Mouse (Mus musculus) lung, embryonic 15.5 days (tissue): Measurements from ENCODE around the gene Mdga1. TPM values are rescaled to one million over a fixed set of nuclear protein-coding genes. Genes with fewer than 3 reads are reported as not detected.

Source experiments
- ATAC-seq: fragments of 200-750 bp; cut with Nextera tagmentation; 2 replicates; pipeline ENCODE4 v1.8.0; 2017; ENCODE audit warnings: moderate number of reproducible peaks, borderline replicate concordance; ENCODE audit not compliant: low FRiP score, low TSS enrichment; ENCODE audit errors: extremely low read depth
- H3K27ac ChIP-seq: fragments of 300-500 bp; sonication (generic); 2 replicates; pipeline ENCODE4 v1.5.1; 2015; ENCODE audit warnings: moderate library complexity, mild to moderate bottlenecking, inconsistent platforms
- H3K27me3 ChIP-seq: fragments of 300-500 bp; sonication (generic); 2 replicates; pipeline ENCODE4 v1.6.1; 2015; ENCODE audit warnings: inconsistent platforms
- H3K36me3 ChIP-seq: fragments of 300-500 bp; sonication (generic); 2 replicates; pipeline ENCODE4 v1.6.1; 2015; ENCODE audit warnings: inconsistent platforms
- H3K4me1 ChIP-seq: fragments of 300-500 bp; sonication (generic); 2 replicates; pipeline ENCODE4 v1.6.1; 2015; ENCODE audit warnings: inconsistent platforms
- H3K4me2 ChIP-seq: fragments of 300-500 bp; sonication (generic); 2 replicates; pipeline ENCODE4 v1.6.1; 2015; ENCODE audit warnings: inconsistent platforms, mild to moderate bottlenecking, moderate library complexity
- H3K4me3 ChIP-seq: fragments of 300-500 bp; sonication (generic); 2 replicates; pipeline ENCODE4 v1.5.1; 2015; ENCODE audit warnings: mild to moderate bottlenecking, inconsistent platforms
- H3K9ac ChIP-seq: fragments of 300-500 bp; sonication (generic); 2 replicates; pipeline ENCODE4 v1.6.1; 2015; ENCODE audit warnings: inconsistent platforms
- H3K9me3 ChIP-seq: fragments of 300-500 bp; sonication (generic); 2 replicates; pipeline ENCODE4 v1.6.1; 2016; ENCODE audit warnings: inconsistent platforms
- WGBS: fragments of 180-500 bp; shearing (Covaris S2); methylation state at CpG from one replicate; pipeline ENCODE4 v1.1.7; 2015; 5-methylcytosine and 5-hydroxymethylcytosine counted together
- polyA plus RNA-seq: library from polyadenylated mRNA; unstranded; fragments of >200 nt; fragmentation: Nextera tagmentation; extraction: Ambion mirVana; gene quantifications from 2 replicates; pipeline ENCODE4 v1.2.1, GENCODE M21; 2015

Gene Mdga1
- polyA plus RNA-seq, 1 experiment from 2014 or later = 4.2 TPM

DNA sequence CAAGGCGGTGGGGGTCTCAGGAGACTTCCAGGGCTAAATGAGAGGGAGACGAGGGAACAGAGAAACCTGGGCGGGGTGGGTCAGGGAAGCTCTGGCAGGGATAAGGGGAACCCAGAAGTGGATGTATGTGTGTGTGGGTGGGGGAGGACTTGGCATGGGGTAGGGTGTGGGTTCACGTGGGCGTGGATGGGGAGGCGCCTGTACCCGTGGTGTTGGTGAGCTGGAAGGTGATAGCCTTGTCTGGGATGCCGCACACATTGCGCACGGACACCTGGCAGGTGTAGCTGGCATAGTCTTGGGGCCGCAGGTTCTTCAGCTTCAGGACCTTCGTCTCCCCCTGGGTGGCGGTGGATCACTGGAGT, 120.5 kb downstream of the Mdga1 start:
- peaks cover 8% of the 10 kb centered on the region; the same call in 1 of the 2 replicates for H3K27me3 ChIP-seq
- H3K36me3 ChIP-seq = no peaks in the 10 kb centered on the region
- H3K27ac ChIP-seq = no peak overlapping the region
- no peak overlapping the region for H3K9ac ChIP-seq
- H3K9me3 ChIP-seq = no peaks in the 10 kb centered on the region
- 82% methylated on average over 13 of the region's 13 CpGs for WGBS
- no peak overlapping the region for H3K4me2 ChIP-seq
- no peak for ATAC-seq
- no peak overlapping the region for H3K4me3 ChIP-seq
- H3K4me1 ChIP-seq = peaks cover 17% of the 10 kb centered on the region; the same call in 1 of the 2 replicates

GRCm38 (mm10) chr17:29848793-29849435, 121.0 kb downstream of the Mdga1 start:
- no peaks in the 10 kb centered on the region for H3K36me3 ChIP-seq
- no peak overlapping the region for H3K4me3 ChIP-seq
- H3K9me3 ChIP-seq = no peaks in the 10 kb centered on the region
- H3K9ac ChIP-seq = no peak overlapping the region
- peaks cover 8% of the 10 kb centered on the region; the same call in 1 of the 2 replicates for H3K27me3 ChIP-seq
- H3K4me1 ChIP-seq = peaks cover 17% of the 10 kb centered on the region; the same call in 1 of the 2 replicates
- H3K27ac ChIP-seq = no peak overlapping the region
- ATAC-seq = no peak; the same call in 1 of the 2 replicates
- no peak overlapping the region for H3K4me2 ChIP-seq
- WGBS = 36% methylated on average over 17 of the region's 17 CpGs

- ATAC-seq = no peak
- peaks cover 4% of the 10 kb centered on the region; the same call in 1 of the 2 replicates for H3K27me3 ChIP-seq
These were observed 122.6 kb downstream of the Mdga1 start for GRCm38 (mm10) chr17:29847291-29847690.

DNA sequence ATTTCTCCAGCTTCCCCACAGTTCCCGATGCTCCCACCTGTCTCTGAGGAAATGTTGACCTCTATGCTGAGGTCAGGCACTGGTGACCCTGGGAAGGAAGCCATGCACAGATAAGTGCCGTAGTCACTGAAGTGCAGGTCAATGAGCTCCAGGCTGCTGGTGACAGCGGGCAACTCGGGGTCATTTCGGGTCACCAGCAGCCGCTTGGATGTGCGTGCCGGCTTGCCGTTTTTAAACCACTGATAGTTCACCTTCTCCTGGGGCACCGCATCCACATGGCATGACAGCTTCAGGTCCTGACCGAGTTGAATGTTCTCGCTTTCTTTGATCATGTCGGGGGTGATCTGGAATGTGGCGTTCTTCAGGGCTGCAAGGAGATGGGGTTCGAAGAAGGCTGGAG, 123.6 kb downstream of the Mdga1 start:
- H3K9me3 ChIP-seq = no peaks in the 10 kb centered on the region
- H3K9ac ChIP-seq = no peak overlapping the region
- H3K27me3 ChIP-seq = no peaks in the 10 kb centered on the region
- H3K4me3 ChIP-seq = no peak overlapping the region
- H3K27ac ChIP-seq = no peak overlapping the region
- 56% methylated on average over 15 of the region's 15 CpGs for WGBS
- no peak overlapping the region for H3K4me2 ChIP-seq
- peaks cover 12% of the 10 kb centered on the region for H3K4me1 ChIP-seq
- no peaks in the 10 kb centered on the region for H3K36me3 ChIP-seq
- no peak for ATAC-seq

More at GRCm38 (mm10) chr17:29847291-29847690, 122.6 kb downstream of the Mdga1 start:
- no peak overlapping the region for H3K27ac ChIP-seq
- no peak overlapping the region for H3K4me3 ChIP-seq
- no peak overlapping the region for H3K4me2 ChIP-seq
- WGBS = 35% methylated on average over 8 of the region's 8 CpGs
- no peak overlapping the region for H3K9ac ChIP-seq
- H3K36me3 ChIP-seq = no peaks in the 10 kb centered on the region
- peaks cover 8% of the 10 kb centered on the region for H3K4me1 ChIP-seq
- no peaks in the 10 kb centered on the region for H3K9me3 ChIP-seq

GRCm38 (mm10) chr17:29844949-29845348, 124.9 kb downstream of the Mdga1 start:
- peaks cover 12% of the 10 kb centered on the region for H3K4me1 ChIP-seq
- no peak for ATAC-seq
- H3K27ac ChIP-seq = no peak overlapping the region
- H3K4me2 ChIP-seq = no peak overlapping the region
- H3K4me3 ChIP-seq = no peak overlapping the region
- no peak overlapping the region for H3K9ac ChIP-seq
- H3K27me3 ChIP-seq = no peaks in the 10 kb centered on the region
- 85% methylated on average over 6 of the region's 6 CpGs for WGBS
- no peaks in the 10 kb centered on the region for H3K36me3 ChIP-seq
- no peaks in the 10 kb centered on the region for H3K9me3 ChIP-seq

GRCm38 (mm10) chr17:29843419-29844162, 126.3 kb downstream of the Mdga1 start:
- H3K4me1 ChIP-seq = peaks cover 12% of the 10 kb centered on the region
- H3K27me3 ChIP-seq = no peaks in the 10 kb centered on the region
- H3K4me2 ChIP-seq = no peak overlapping the region
- no peak overlapping the region for H3K4me3 ChIP-seq
- no peak for ATAC-seq
- H3K36me3 ChIP-seq = no peaks in the 10 kb centered on the region
- H3K9ac ChIP-seq = no peak overlapping the region
- WGBS = 82% methylated on average over 7 of the region's 7 CpGs
- no peaks in the 10 kb centered on the region for H3K9me3 ChIP-seq
- no peak overlapping the region for H3K27ac ChIP-seq

- H3K9ac ChIP-seq = peak overlapping the region; percentile 43
- 0 out of 2 replicates have a peak overlapping the region, but pooled peaks have one; percentile 18 for H3K27ac ChIP-seq
- no peaks in the 10 kb centered on the region for H3K36me3 ChIP-seq
- ATAC-seq = peak; percentile 75; the same call in 1 of the 2 replicates
- no peaks in the 10 kb centered on the region for H3K9me3 ChIP-seq
- peak overlapping the region; percentile 46 for H3K4me3 ChIP-seq
- peak overlapping the region; percentile 91 for H3K4me2 ChIP-seq
- 6% methylated on average over 46 of the region's 46 CpGs for WGBS
- no peaks in the 10 kb centered on the region for H3K27me3 ChIP-seq
- H3K4me1 ChIP-seq = peaks cover 12% of the 10 kb centered on the region
These were observed 127.9 kb downstream of the Mdga1 start for GRCm38 (mm10) chr17:29841781-29842690.

DNA sequence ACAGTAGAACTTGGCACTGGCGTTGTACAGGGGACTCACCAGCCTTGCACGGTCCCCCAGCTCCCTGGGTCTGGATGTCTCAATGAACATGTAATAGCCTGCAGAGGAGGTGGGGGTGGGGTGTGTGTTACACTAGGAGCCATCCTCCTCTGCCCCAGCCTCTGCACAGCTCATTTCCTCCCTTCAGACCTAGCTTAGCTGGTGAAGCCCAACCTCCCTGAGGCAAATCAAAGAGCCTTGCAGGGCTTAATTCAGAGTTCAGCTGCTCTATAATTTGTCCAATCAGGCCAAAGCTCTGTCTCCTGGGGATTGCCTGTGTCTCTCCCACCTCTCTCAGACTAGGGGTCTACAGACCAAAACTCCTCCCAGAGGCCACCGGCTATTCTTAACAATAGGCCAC, 131.9 kb downstream of the Mdga1 start:
- WGBS = 28% methylated on average over 3 of the region's 3 CpGs
- Histone ChIP-seq H3K36me3 (no peaks in the 10 kb centered on the region), H3K27ac (no peak overlapping the region), H3K9me3 (no peaks in the 10 kb centered on the region), H3K4me3 (no peak overlapping the region), H3K9ac (no peak overlapping the region), H3K4me1 (peaks cover 12% of the 10 kb centered on the region), H3K4me2 (no peak overlapping the region), H3K27me3 (no peaks in the 10 kb centered on the region)
- no peak; the same call in 1 of the 2 replicates for ATAC-seq

GRCm38 (mm10) chr17:29837441-29837840, 132.4 kb downstream of the Mdga1 start:
- H3K4me2 ChIP-seq = no peak overlapping the region
- WGBS = 54% methylated on average over 8 of the region's 8 CpGs
- no peaks in the 10 kb centered on the region for H3K9me3 ChIP-seq
- H3K27ac ChIP-seq = no peak overlapping the region
- no peak overlapping the region for H3K4me3 ChIP-seq
- ATAC-seq = no peak
- no peaks in the 10 kb centered on the region for H3K36me3 ChIP-seq
- no peak overlapping the region for H3K9ac ChIP-seq
- H3K27me3 ChIP-seq = no peaks in the 10 kb centered on the region
- H3K4me1 ChIP-seq = peaks cover 10% of the 10 kb centered on the region

GRCm38 (mm10) chr17:29834768-29835167, 135.1 kb downstream of the Mdga1 start:
- no peak overlapping the region for H3K4me3 ChIP-seq
- no peaks in the 10 kb centered on the region for H3K4me1 ChIP-seq
- H3K9me3 ChIP-seq = no peaks in the 10 kb centered on the region
- no peak overlapping the region for H3K27ac ChIP-seq
- no peak overlapping the region for H3K9ac ChIP-seq
- no peaks in the 10 kb centered on the region for H3K36me3 ChIP-seq
- ATAC-seq = no peak
- H3K4me2 ChIP-seq = no peak overlapping the region
- no peaks in the 10 kb centered on the region for H3K27me3 ChIP-seq
- WGBS = 68% methylated on average over 7 of the region's 7 CpGs

- WGBS = 76% methylated on average over 9 of the region's 9 CpGs
These were observed 135.6 kb downstream of the Mdga1 start for GRCm38 (mm10) chr17:29834333-29834732.

More at GRCm38 (mm10) chr17:29834333-29834732, 135.6 kb downstream of the Mdga1 start:
- Histone ChIP-seq H3K9me3 (no peaks in the 10 kb centered on the region), H3K36me3 (no peaks in the 10 kb centered on the region), H3K27me3 (no peaks in the 10 kb centered on the region), H3K4me3 (no peak overlapping the region), H3K4me1 (no peaks in the 10 kb centered on the region), H3K9ac (no peak overlapping the region), H3K27ac (no peak overlapping the region), H3K4me2 (no peak overlapping the region)
- ATAC-seq = no peak
